ENCODE assay signal across 7 mouse cellular contexts in genomic region chr4:117096666-117097065, GRCm38 (mm10). TPM values are rescaled to one million over a fixed set of nuclear protein-coding genes. Genes with fewer than 3 reads are reported as not detected.
DNase-seq lines count a peak whose midpoint lies in the region; ATAC-seq lines count a peak whose summit lies in the region.

No protein-coding gene starts in this region.

- H3K36me3 ChIP-seq in embryonic facial prominence, embryonic 10.5 days (replicated peaks), result peaks cover 26% of the 10 kb centered on the region
- no peaks in the 10 kb centered on the region for H3K36me3 ChIP-seq in hindbrain, embryonic 11.5 days (ENCODE audit: control insufficient read depth, insufficient read depth, low read length)
- no peaks in the 10 kb centered on the region for H3K36me3 ChIP-seq in midbrain, embryonic 12.5 days

- 13% methylated on average over 5 of the region's 5 CpGs for WGBS in embryonic facial prominence, embryonic 10.5 days
- WGBS in hindbrain, embryonic 11.5 days, result 17% methylated on average over 5 of the region's 5 CpGs
- WGBS in midbrain, embryonic 12.5 days, result 10% methylated on average over 5 of the region's 5 CpGs

- H3K4me1 ChIP-seq in embryonic facial prominence, embryonic 10.5 days, result peaks cover 46% of the 10 kb centered on the region
- peaks cover 6% of the 10 kb centered on the region; the same call in 1 of the 2 replicates for H3K4me1 ChIP-seq in hindbrain, embryonic 11.5 days (replicated peaks; ENCODE audit: control insufficient read depth, insufficient read depth, low read length)
- H3K4me1 ChIP-seq in midbrain, embryonic 12.5 days, result peaks cover 34% of the 10 kb centered on the region

- no peaks in the 10 kb centered on the region for H3K9me3 ChIP-seq in embryonic facial prominence, embryonic 10.5 days
- H3K9me3 ChIP-seq in hindbrain, embryonic 11.5 days (ENCODE audit: control insufficient read depth, low read length), result no peaks in the 10 kb centered on the region
- no peaks in the 10 kb centered on the region for H3K9me3 ChIP-seq in midbrain, embryonic 12.5 days

- peak; percentile 67 for DNase-seq in adipocyte (ENCODE audit: low spot score)
- DNase-seq in embryonic facial prominence, embryonic 10.5 days (ENCODE audit: low spot score), result peak; percentile 21
- DNase-seq in hindbrain, embryonic 11.5 days (ENCODE audit: low spot score), result peak; percentile 34
- DNase-seq in ovary, postnatal 10 days (ENCODE audit: low spot score), result no peak

- H3K27ac ChIP-seq in embryonic facial prominence, embryonic 10.5 days (replicated peaks), result peak overlapping the region; percentile 89
- no peak overlapping the region for H3K27ac ChIP-seq in hindbrain, embryonic 11.5 days (ENCODE audit: low read depth, low read length)
- peak overlapping the region; percentile 72 for H3K27ac ChIP-seq in midbrain, embryonic 12.5 days (replicated peaks)

- peak overlapping the region; percentile 80 for H3K4me3 ChIP-seq in embryonic facial prominence, embryonic 10.5 days
- H3K4me3 ChIP-seq in hindbrain, embryonic 11.5 days (ENCODE audit: low read depth, low read length), result peak overlapping the region; percentile 54
- H3K4me3 ChIP-seq in midbrain, embryonic 12.5 days, result peak overlapping the region; percentile 57

- peak overlapping the region; percentile 16; the same call in 1 of the 2 replicates for H3K9ac ChIP-seq in hindbrain, embryonic 11.5 days (ENCODE audit: low read depth, low read length)
- H3K9ac ChIP-seq in midbrain, embryonic 12.5 days (replicated peaks), result peak overlapping the region; percentile 65

- ATAC-seq in hindbrain, embryonic 11.5 days (ENCODE audit: low FRiP score), result no peak
- no peak for ATAC-seq in midbrain, embryonic 12.5 days (ENCODE audit: low FRiP score, low read depth)
- no peak for ATAC-seq in megakaryocyte-erythroid progenitor cell, adult 5-6 weeks (replicated peaks; ENCODE audit: low FRiP score, low TSS enrichment, poor library complexity, severe bottlenecking)
- ATAC-seq in erythroblast, adult 5-6 weeks (replicated peaks; ENCODE audit: low FRiP score, poor library complexity, severe bottlenecking), result no peak

- peak overlapping the region; percentile 82 for H3K4me2 ChIP-seq in hindbrain, embryonic 11.5 days (replicated peaks; ENCODE audit: low read depth, low read length)
- H3K4me2 ChIP-seq in midbrain, embryonic 12.5 days (replicated peaks), result peak overlapping the region; percentile 91

- H3K27me3 ChIP-seq in embryonic facial prominence, embryonic 10.5 days (replicated peaks; ENCODE audit: low read depth, poor library complexity, severe bottlenecking), result peaks cover 20% of the 10 kb centered on the region
- H3K27me3 ChIP-seq in hindbrain, embryonic 11.5 days (ENCODE audit: control insufficient read depth, insufficient read depth, low read length), result peaks cover 10% of the 10 kb centered on the region
- H3K27me3 ChIP-seq in midbrain, embryonic 12.5 days, result peaks cover 67% of the 10 kb centered on the region

RNA-seq across cellular contexts. Expression of gene Ptch2, which starts 0.8 kb away (rescaled TPM):
- polyA plus RNA-seq in embryonic facial prominence, embryonic 10.5 days (2016; fragmentation: Nextera tagmentation; extraction: Ambion mirVana), result 9.2 and 10.4 TPM in 2 replicates
- polyA plus RNA-seq in hindbrain, embryonic 11.5 days (2014; fragmentation: Nextera tagmentation; extraction: Ambion mirVana), result 1.4 and 1.9 TPM in 2 replicates
- polyA plus RNA-seq in midbrain, embryonic 12.5 days (2016; fragmentation: Nextera tagmentation; extraction: Ambion mirVana), result 5.3 and 7.0 TPM in 2 replicates
- 0.25 TPM in 1 of 2 replicates, not detected in the other for total RNA-seq in megakaryocyte-erythroid progenitor cell, adult 5-6 weeks (2014; fragmentation: Nextera tagmentation)
- not detected in 2 replicates for total RNA-seq in megakaryocyte-erythroid progenitor cell, adult 5-6 weeks (2017)
- 0.19 and 0.21 TPM in 2 replicates for total RNA-seq in erythroblast, adult 5-6 weeks (2015; ENCODE audit: low replicate concordance)
- total RNA-seq in erythroblast, adult 5-6 weeks (2017; ENCODE audit: low replicate concordance), result 0.09 TPM in 1 of 2 replicates, not detected in the other

RNA-seq across cellular contexts. Expression of gene Btbd19, which starts 28.9 kb away (rescaled TPM):
- polyA plus RNA-seq in embryonic facial prominence, embryonic 10.5 days (2016; fragmentation: Nextera tagmentation; extraction: Ambion mirVana), result 3.6 and 4.0 TPM in 2 replicates
- 3.6 and 3.8 TPM in 2 replicates for polyA plus RNA-seq in hindbrain, embryonic 11.5 days (2014; fragmentation: Nextera tagmentation; extraction: Ambion mirVana)
- 3.8 and 4.2 TPM in 2 replicates for polyA plus RNA-seq in midbrain, embryonic 12.5 days (2016; fragmentation: Nextera tagmentation; extraction: Ambion mirVana)
- total RNA-seq in megakaryocyte-erythroid progenitor cell, adult 5-6 weeks (2014; fragmentation: Nextera tagmentation), result 17.5 and 19.1 TPM in 2 replicates
- total RNA-seq in megakaryocyte-erythroid progenitor cell, adult 5-6 weeks (2017), result 7.7 and 15.6 TPM in 2 replicates
- total RNA-seq in erythroblast, adult 5-6 weeks (2015; ENCODE audit: low replicate concordance), result 1.0 and 3.1 TPM in 2 replicates
- 0.68 and 1.3 TPM in 2 replicates for total RNA-seq in erythroblast, adult 5-6 weeks (2017; ENCODE audit: low replicate concordance)

RNA-seq across cellular contexts. Expression of gene Tctex1d4, which starts 29.9 kb away (rescaled TPM):
- not detected in 2 replicates for polyA plus RNA-seq in embryonic facial prominence, embryonic 10.5 days (2016; fragmentation: Nextera tagmentation; extraction: Ambion mirVana)
- 0.60 TPM in 1 of 2 replicates, not detected in the other for polyA plus RNA-seq in hindbrain, embryonic 11.5 days (2014; fragmentation: Nextera tagmentation; extraction: Ambion mirVana)
- not detected in 2 replicates for polyA plus RNA-seq in midbrain, embryonic 12.5 days (2016; fragmentation: Nextera tagmentation; extraction: Ambion mirVana)
- total RNA-seq in megakaryocyte-erythroid progenitor cell, adult 5-6 weeks (2014; fragmentation: Nextera tagmentation), result not detected in 2 replicates
- total RNA-seq in megakaryocyte-erythroid progenitor cell, adult 5-6 weeks (2017), result not detected in 2 replicates
- total RNA-seq in erythroblast, adult 5-6 weeks (2015; ENCODE audit: low replicate concordance), result not detected in 2 replicates
- not detected in 2 replicates for total RNA-seq in erythroblast, adult 5-6 weeks (2017; ENCODE audit: low replicate concordance)

RNA-seq across cellular contexts. Expression of gene Plk3, which starts 37.1 kb away (rescaled TPM):
- 7.9 and 15.1 TPM in 2 replicates for polyA plus RNA-seq in embryonic facial prominence, embryonic 10.5 days (2016; fragmentation: Nextera tagmentation; extraction: Ambion mirVana)
- 31.3 and 37.1 TPM in 2 replicates for polyA plus RNA-seq in hindbrain, embryonic 11.5 days (2014; fragmentation: Nextera tagmentation; extraction: Ambion mirVana)
- polyA plus RNA-seq in midbrain, embryonic 12.5 days (2016; fragmentation: Nextera tagmentation; extraction: Ambion mirVana), result 33.1 and 40.4 TPM in 2 replicates
- total RNA-seq in megakaryocyte-erythroid progenitor cell, adult 5-6 weeks (2014; fragmentation: Nextera tagmentation), result 0.66 and 1.8 TPM in 2 replicates
- 0.94 and 2.8 TPM in 2 replicates for total RNA-seq in megakaryocyte-erythroid progenitor cell, adult 5-6 weeks (2017)
- 0.42 TPM in 1 of 2 replicates, not detected in the other for total RNA-seq in erythroblast, adult 5-6 weeks (2015; ENCODE audit: low replicate concordance)
- 1.7 TPM in 1 of 2 replicates, not detected in the other for total RNA-seq in erythroblast, adult 5-6 weeks (2017; ENCODE audit: low replicate concordance)

RNA-seq across cellular contexts. Expression of gene Rps8, which starts 59.4 kb away (rescaled TPM):
- polyA plus RNA-seq in embryonic facial prominence, embryonic 10.5 days (2016; fragmentation: Nextera tagmentation; extraction: Ambion mirVana), result 897 and 923 TPM in 2 replicates
- polyA plus RNA-seq in hindbrain, embryonic 11.5 days (2014; fragmentation: Nextera tagmentation; extraction: Ambion mirVana), result 779 and 892 TPM in 2 replicates
- 573 and 608 TPM in 2 replicates for polyA plus RNA-seq in midbrain, embryonic 12.5 days (2016; fragmentation: Nextera tagmentation; extraction: Ambion mirVana)
- total RNA-seq in megakaryocyte-erythroid progenitor cell, adult 5-6 weeks (2014; fragmentation: Nextera tagmentation), result 5,319 and 5,634 TPM in 2 replicates
- total RNA-seq in megakaryocyte-erythroid progenitor cell, adult 5-6 weeks (2017), result 1,767 and 2,088 TPM in 2 replicates
- 981 and 1,137 TPM in 2 replicates for total RNA-seq in erythroblast, adult 5-6 weeks (2015; ENCODE audit: low replicate concordance)
- total RNA-seq in erythroblast, adult 5-6 weeks (2017; ENCODE audit: low replicate concordance), result 281 and 366 TPM in 2 replicates
